Mouse (Mus musculus) brown adipose tissue, adult 24 weeks (tissue): ENCODE measurements around the gene Hapln3. TPM values are rescaled to one million over a fixed set of nuclear protein-coding genes. Genes with fewer than 3 reads are reported as not detected.

Experiments used
- H3K27ac ChIP-seq: fragments of 200-500 bp; replicated peaks from 2 replicates; pipeline ENCODE4 v1.5.1; 2012; ENCODE audit warnings: low read depth, mild to moderate bottlenecking, low read length
- H3K4me1 ChIP-seq: fragments of 200-500 bp; 2 replicates; pipeline ENCODE4 v1.6.1; 2012; ENCODE audit warnings: low read length, mixed read lengths; ENCODE audit not compliant: control insufficient read depth, insufficient read depth, insufficient read length
- H3K4me3 ChIP-seq: fragments of 200-500 bp; 2 replicates; pipeline ENCODE4 v1.5.1; 2012; ENCODE audit warnings: low read depth, mild to moderate bottlenecking, low read length, moderate library complexity; ENCODE audit not compliant: insufficient read depth
- polyA plus RNA-seq: library from polyadenylated mRNA; stranded (reverse); fragments of >200 nt; gene quantifications from 2 replicates; pipeline ENCODE4 v1.2.4, GENCODE M21; 2012; ENCODE audit not compliant: missing spikeins, insufficient read depth, insufficient read length

The Hapln3 gene
- polyA plus RNA-seq, 1 experiment = 0.55 TPM

GRCm38 (mm10) chr7:79129883-79130282 is 935 bp downstream of the Hapln3 start:
- peaks cover 4% of the 10 kb centered on the region for H3K4me1 ChIP-seq

GRCm38 (mm10) chr7:79123465-79123864 is 7.4 kb downstream of the Hapln3 start:
- Histone ChIP-seq H3K27ac (no peak overlapping the region), H3K4me3 (no peak overlapping the region), H3K4me1 (no peaks in the 10 kb centered on the region)

More at GRCm38 (mm10) chr7:79129883-79130282, 935 bp downstream of the Hapln3 start:
- Histone ChIP-seq H3K4me3 (no peak overlapping the region), H3K27ac (no peak overlapping the region)

- Histone ChIP-seq H3K27ac (no peak overlapping the region), H3K4me3 (no peak overlapping the region), H3K4me1 (no peaks in the 10 kb centered on the region; the same call in 1 of the 2 replicates)
These were observed 17.0 kb downstream of the Hapln3 start for GRCm38 (mm10) chr7:79113848-79114247.

GRCm38 (mm10) chr7:79096492-79096891 is 34.3 kb downstream of the Hapln3 start:
- H3K4me1 ChIP-seq = no peaks in the 10 kb centered on the region
- no peak overlapping the region for H3K4me3 ChIP-seq
- H3K27ac ChIP-seq = no peak overlapping the region

GRCm38 (mm10) chr7:79089111-79089510 is 41.7 kb downstream of the Hapln3 start:
- no peak overlapping the region for H3K4me3 ChIP-seq
- no peaks in the 10 kb centered on the region for H3K4me1 ChIP-seq
- no peak overlapping the region for H3K27ac ChIP-seq

- H3K27ac ChIP-seq = no peak overlapping the region
- no peaks in the 10 kb centered on the region for H3K4me1 ChIP-seq
- no peak overlapping the region for H3K4me3 ChIP-seq
These were observed 50.0 kb downstream of the Hapln3 start for GRCm38 (mm10) chr7:79080572-79081399.

- Histone ChIP-seq H3K27ac (no peak overlapping the region), H3K4me1 (no peaks in the 10 kb centered on the region), H3K4me3 (no peak overlapping the region)
These were observed 51.6 kb downstream of the Hapln3 start for GRCm38 (mm10) chr7:79079212-79079611.

GRCm38 (mm10) chr7:79068231-79068630 is 62.6 kb downstream of the Hapln3 start:
- no peak overlapping the region for H3K4me3 ChIP-seq
- no peak overlapping the region for H3K27ac ChIP-seq
- H3K4me1 ChIP-seq = no peaks in the 10 kb centered on the region

- H3K27ac ChIP-seq = no peak overlapping the region
- H3K4me3 ChIP-seq = no peak overlapping the region
- no peaks in the 10 kb centered on the region for H3K4me1 ChIP-seq
These were observed 63.4 kb downstream of the Hapln3 start for GRCm38 (mm10) chr7:79067466-79067865.

Other genes starting within 250 kb of the Hapln3 start
- 8.5 and 20.2 TPM in 2 replicates for gene Aen, start 235.2 kb downstream of the Hapln3 start, polyA plus RNA-seq
- gene Isg20, start 217.6 kb downstream of the Hapln3 start, polyA plus RNA-seq = 6.0 and 8.6 TPM in 2 replicates
- not detected in 2 replicates for gene Acan, start 77.5 kb downstream of the Hapln3 start, polyA plus RNA-seq
- 79.7 and 84.7 TPM in 2 replicates for gene Mfge8, start 18.0 kb upstream of the Hapln3 start, polyA plus RNA-seq
- 6.3 and 7.2 TPM in 2 replicates for gene Abhd2, start 142.2 kb upstream of the Hapln3 start, polyA plus RNA-seq